Mouse (Mus musculus): ENCODE results near the gene Trap1. TPM values are rescaled to one million over a fixed set of nuclear protein-coding genes. Genes with fewer than 3 reads are reported as not detected.
"Not testable (repeated sequence)": the region's sequence is repeated elsewhere in the genome, so short reads cannot be mapped to it uniquely, and the experiment has no call there.

Trap1 gene
- 48.4 and 51.2 TPM in 2 replicates for polyA plus RNA-seq (2015; fragmentation: Nextera tagmentation; extraction: Ambion mirVana)

DNA sequence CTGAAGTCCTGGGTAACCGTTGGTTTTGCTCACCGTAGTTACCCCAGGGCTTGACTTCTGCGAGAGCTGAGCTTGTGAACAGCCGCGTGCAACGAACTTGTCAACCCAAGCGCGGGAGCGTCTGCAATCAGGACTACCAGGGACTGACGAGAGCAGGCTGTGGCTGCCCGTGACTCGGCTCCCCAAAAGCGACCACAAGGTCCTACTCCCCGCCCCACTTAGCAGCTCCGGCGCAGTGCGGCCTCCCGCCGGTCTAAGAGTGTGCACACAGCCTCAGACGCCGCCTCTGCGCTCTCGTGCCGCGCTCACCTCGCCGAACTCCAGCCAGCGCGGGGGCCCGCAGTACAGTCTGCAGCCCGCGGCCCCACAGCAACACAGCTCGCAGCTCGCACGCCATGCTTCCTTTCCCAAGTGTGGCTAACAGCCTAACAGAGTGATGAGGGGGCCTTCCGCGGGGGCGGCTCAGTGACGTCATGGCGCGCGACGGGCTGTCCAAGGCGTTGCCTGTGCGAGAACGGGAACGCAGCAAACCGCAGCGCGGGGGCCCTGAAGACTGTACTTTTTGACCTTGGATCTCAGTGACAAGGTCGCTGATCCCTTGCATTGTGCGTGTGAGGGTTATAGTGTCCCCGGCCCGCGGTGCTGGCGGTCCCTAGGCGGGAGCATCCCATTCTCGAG lies at the start of gene Trap1:
Gene Trap1 (minus strand): TSS at position 444 of the 678 bp plus-strand sequence.
- Histone ChIP-seq H3K4me1 (replicated peaks) (peaks cover 17% of the 10 kb centered on the region), H3K4me2 (replicated peaks) (peak within 1 kb of the TSS; percentile 80), H3K9me3 (no peaks in the 10 kb centered on the region), H3K36me3 (peaks cover 10% of the 10 kb centered on the region), H3K9ac (replicated peaks) (peak within 1 kb of the TSS; percentile 87), H3K4me3 (replicated peaks) (peak within 1 kb of the TSS; percentile 92), H3K27me3 (no peaks in the 10 kb centered on the region), H3K27ac (peak within 1 kb of the TSS; percentile 82)
- under 1% methylated on average over 58 of the region's 58 CpGs for WGBS
- ATAC-seq, result peak; percentile 97

DNA sequence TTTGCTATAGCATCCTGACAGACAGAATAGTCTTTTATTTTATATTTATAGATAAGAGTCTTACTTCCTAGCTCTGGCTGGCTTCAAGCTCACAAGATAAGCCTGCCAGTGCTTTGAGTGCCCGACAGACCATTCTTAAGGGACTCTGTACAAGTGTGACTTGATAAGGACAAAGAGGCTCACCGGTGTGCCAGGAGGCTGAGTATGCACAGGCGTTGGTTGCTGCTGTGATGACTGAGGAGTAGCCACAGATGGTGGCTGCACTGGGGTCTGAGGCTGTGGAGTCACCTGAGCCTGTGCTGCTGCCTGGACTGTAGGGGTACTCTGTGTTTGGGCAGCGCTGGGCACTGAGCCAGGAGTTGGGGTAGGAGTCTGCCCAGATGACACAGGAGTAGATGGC lies 39.4 kb upstream of the Trap1 start:
- H3K36me3 ChIP-seq, result peaks cover 85% of the 10 kb centered on the region
- no peak for ATAC-seq
- H3K4me1 ChIP-seq (replicated peaks), result no peaks in the 10 kb centered on the region
- H3K4me2 ChIP-seq (replicated peaks), result no peak overlapping the region
- H3K27ac ChIP-seq, result no peak overlapping the region; the same call in 1 of the 2 replicates
- H3K9me3 ChIP-seq, result no peaks in the 10 kb centered on the region
- no peak overlapping the region for H3K4me3 ChIP-seq (replicated peaks)
- H3K9ac ChIP-seq (replicated peaks), result no peak overlapping the region
- no peaks in the 10 kb centered on the region for H3K27me3 ChIP-seq
- 95% methylated on average over 4 of the region's 4 CpGs for WGBS

DNA sequence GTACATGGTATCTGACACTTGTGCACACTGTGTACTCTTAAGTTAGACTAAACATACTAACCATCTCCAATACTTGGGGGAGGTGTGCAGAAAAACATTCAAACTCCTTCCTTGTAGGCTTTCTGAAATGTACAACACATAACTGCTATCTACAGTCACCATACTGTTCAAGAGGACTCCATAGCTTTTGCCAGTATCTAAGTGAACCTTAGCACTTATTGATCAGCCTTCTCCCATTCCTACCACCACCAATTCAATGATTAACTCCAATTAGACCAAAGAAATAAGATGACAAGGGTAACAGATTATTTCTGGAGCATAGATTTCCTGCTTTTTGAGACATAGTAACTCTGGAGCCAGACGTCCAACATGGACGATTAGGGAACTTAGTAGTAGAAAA lies 22.7 kb upstream of the Trap1 start:
- no peak for ATAC-seq

DNA sequence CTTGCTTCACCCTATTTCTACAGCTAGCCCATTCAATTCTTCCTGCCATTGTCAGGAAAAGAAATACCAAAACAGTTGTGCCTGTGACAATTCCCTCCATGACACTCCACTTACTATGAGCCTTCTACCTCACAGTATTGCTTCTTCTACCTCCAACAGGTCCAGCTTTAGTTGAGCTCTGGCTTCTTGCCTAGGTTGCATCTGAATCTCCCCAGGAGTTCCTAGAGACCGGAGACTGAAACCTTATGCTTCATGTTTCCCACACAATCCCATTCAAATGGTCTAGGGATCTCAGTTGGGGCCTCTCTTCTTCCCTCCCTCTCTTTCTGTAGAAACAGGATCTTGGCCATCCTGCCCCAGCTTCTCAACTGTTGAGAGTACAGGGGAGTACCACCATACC lies 19.9 kb upstream of the Trap1 start:
- no peak overlapping the region for H3K4me3 ChIP-seq (replicated peaks)
- peaks cover 80% of the 10 kb centered on the region for H3K36me3 ChIP-seq
- WGBS, result 100% methylated on average over 1 of the region's 1 CpGs
- no peak for ATAC-seq
- no peaks in the 10 kb centered on the region for H3K4me1 ChIP-seq (replicated peaks)
- H3K9me3 ChIP-seq, result no peaks in the 10 kb centered on the region
- H3K9ac ChIP-seq (replicated peaks), result no peak overlapping the region
- no peaks in the 10 kb centered on the region for H3K27me3 ChIP-seq
- no peak overlapping the region for H3K27ac ChIP-seq
- H3K4me2 ChIP-seq (replicated peaks), result no peak overlapping the region

More for the DNA sequence above, 22.7 kb upstream of the Trap1 start:
- Histone ChIP-seq H3K4me3 (replicated peaks) (no peak overlapping the region), H3K27ac (no peak overlapping the region), H3K27me3 (no peaks in the 10 kb centered on the region), H3K4me1 (replicated peaks) (no peaks in the 10 kb centered on the region), H3K36me3 (peaks cover 69% of the 10 kb centered on the region), H3K9me3 (no peaks in the 10 kb centered on the region), H3K4me2 (replicated peaks) (no peak overlapping the region), H3K9ac (replicated peaks) (no peak overlapping the region)
- 92% methylated on average over 2 of the region's 2 CpGs for WGBS

DNA sequence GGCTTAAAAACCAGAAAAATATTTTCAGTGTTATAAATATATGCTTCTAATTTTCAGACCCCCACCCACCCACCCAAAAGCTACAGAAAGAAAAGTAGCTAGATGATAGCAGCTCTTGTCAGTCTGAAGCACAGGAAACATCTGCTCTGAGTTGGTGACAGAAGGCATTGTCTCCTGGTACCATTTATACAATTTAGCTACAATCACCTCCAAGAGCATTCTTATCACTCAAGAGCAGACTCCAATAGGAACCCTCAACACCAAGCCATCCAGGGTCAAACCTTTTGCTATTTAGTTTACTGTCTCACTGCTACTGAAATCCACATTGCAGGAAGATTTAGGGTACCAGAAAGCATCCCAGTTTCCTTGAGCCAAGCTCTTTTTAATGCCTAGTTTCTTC lies 19.3 kb upstream of the Trap1 start:
- Histone ChIP-seq H3K9ac (replicated peaks) (no peak overlapping the region), H3K27me3 (no peaks in the 10 kb centered on the region), H3K27ac (no peak overlapping the region), H3K4me3 (replicated peaks) (no peak overlapping the region), H3K9me3 (no peaks in the 10 kb centered on the region), H3K4me1 (replicated peaks) (no peaks in the 10 kb centered on the region), H3K36me3 (peaks cover 85% of the 10 kb centered on the region), H3K4me2 (replicated peaks) (no peak overlapping the region)
- ATAC-seq, result no peak

DNA sequence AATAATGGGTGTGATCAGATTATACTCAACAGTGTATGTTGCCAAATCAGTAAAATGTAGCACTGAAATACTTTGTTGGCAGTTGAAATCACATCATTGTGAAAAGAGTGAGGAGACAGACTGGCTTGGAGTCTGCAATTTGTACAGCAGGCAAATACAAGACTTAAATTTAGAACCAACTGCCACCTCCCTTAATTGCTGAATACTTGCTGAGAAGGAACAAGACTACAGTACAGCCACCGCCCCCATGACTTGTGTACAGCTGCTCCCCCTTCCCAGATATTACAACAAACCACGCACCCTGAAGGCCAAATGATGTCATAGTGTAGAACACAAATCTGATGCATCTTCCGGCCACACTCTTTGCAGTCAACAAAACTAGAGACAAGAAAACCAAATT lies 18.5 kb upstream of the Trap1 start:
- no peak overlapping the region for H3K27ac ChIP-seq
- no peak overlapping the region for H3K4me2 ChIP-seq (replicated peaks)
- no peak overlapping the region for H3K4me3 ChIP-seq (replicated peaks)
- no peaks in the 10 kb centered on the region for H3K9me3 ChIP-seq
- H3K36me3 ChIP-seq, result peaks cover 87% of the 10 kb centered on the region
- 99% methylated on average over 3 of the region's 3 CpGs for WGBS
- no peak overlapping the region for H3K9ac ChIP-seq (replicated peaks)
- H3K27me3 ChIP-seq, result no peaks in the 10 kb centered on the region
- H3K4me1 ChIP-seq (replicated peaks), result no peaks in the 10 kb centered on the region
- ATAC-seq, result no peak

DNA sequence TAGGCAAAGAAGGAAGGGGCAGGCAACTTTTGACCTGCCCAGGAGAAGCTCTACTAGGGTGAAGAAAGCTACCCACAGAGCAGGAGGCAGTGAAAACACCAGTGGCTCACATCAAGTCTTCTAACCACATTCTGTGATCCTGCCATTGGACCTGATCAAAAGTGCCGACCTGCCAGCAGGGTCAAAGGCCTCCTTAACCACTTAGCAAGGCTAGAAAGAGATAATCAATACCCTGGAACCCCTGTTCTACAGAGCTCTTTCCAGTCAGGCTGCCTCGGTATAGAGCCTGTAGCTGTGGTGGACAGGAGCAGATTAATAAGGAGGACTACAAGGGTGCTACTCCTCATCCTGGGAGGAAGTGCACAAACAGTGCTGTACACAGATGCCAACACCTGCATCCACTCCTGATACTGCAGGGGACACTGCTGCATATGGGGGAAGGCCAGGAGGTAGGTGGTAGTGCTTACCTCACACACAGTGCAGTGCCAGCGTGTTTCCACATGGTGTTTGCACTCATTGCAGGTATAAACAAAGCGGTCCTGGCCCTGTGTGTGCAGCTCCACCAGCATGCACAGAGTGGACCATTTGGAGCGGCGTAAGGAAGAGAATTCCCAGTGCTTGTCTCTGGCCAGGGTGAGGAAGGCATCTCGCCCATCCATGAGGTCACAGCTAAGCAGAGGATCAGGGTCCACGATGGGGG lies 9.7 kb upstream of the Trap1 start:
- H3K4me1 ChIP-seq (replicated peaks), result no peaks in the 10 kb centered on the region
- 96% methylated on average over 8 of the region's 8 CpGs for WGBS
- ATAC-seq, result 0 out of 2 replicates have a peak, but pooled peaks have one; percentile 14

DNA sequence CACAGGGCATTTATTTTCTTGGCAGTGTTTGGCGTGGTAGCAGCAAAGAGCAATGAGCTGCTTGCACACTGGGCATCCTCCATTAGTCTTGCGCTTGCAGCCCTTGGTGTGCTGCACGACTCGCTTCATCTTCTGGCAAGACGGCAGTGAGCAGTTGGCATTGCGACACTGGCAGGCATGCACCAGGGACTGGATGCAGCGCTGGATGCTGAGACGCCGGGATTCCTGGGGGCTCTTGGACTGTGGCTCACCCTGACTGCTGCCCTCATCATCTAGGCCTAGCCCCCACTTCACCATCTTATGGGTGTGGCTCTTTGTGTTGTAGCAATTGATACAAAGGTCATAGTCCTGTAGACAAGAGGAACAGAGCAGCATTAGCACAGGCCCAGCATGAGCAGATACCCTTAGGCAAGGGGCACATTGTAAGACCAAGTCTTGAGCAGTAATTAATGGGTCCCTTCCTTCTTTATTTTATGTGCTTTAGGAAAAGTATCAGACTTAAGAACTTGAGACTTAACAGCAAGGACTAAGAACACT lies 8.3 kb upstream of the Trap1 start:
- Histone ChIP-seq H3K27me3 (no peaks in the 10 kb centered on the region), H3K9ac (replicated peaks) (no peak overlapping the region), H3K9me3 (no peaks in the 10 kb centered on the region), H3K36me3 (peaks cover 82% of the 10 kb centered on the region), H3K27ac (no peak overlapping the region), H3K4me3 (replicated peaks) (no peak overlapping the region), H3K4me1 (replicated peaks) (no peaks in the 10 kb centered on the region), H3K4me2 (replicated peaks) (no peak overlapping the region)
- 97% methylated on average over 9 of the region's 9 CpGs for WGBS
- ATAC-seq, result no peak

More for the DNA sequence above, 9.7 kb upstream of the Trap1 start:
- Histone ChIP-seq H3K9me3 (no peaks in the 10 kb centered on the region), H3K4me2 (replicated peaks) (no peak overlapping the region), H3K36me3 (peaks cover 87% of the 10 kb centered on the region), H3K4me3 (replicated peaks) (no peak overlapping the region), H3K27ac (no peak overlapping the region), H3K9ac (replicated peaks) (no peak overlapping the region), H3K27me3 (no peaks in the 10 kb centered on the region)

DNA sequence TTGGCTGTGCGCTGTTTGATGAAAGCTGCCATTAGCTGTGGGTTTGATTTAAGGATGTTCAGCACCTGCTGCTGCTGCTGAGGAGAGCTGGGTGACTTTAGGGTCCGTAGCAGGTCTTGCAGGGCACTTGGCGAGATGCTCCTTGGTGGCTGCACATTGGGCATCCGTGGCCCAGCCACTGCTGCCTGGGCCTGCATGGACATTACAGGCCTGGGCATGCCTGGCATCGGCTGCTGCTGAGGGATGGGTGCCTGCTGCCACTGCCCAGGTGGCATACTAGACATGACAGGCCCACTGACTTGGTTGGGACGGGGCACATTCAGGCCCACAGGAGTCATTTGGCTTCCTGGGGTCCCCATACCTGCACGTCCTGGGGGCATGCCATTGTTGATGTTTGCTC lies 7.4 kb upstream of the Trap1 start:
- no peaks in the 10 kb centered on the region for H3K9me3 ChIP-seq
- H3K9ac ChIP-seq (replicated peaks), result no peak overlapping the region
- H3K4me1 ChIP-seq (replicated peaks), result no peaks in the 10 kb centered on the region
- H3K36me3 ChIP-seq, result peaks cover 73% of the 10 kb centered on the region
- no peak for ATAC-seq
- H3K27ac ChIP-seq, result no peak overlapping the region
- H3K4me3 ChIP-seq (replicated peaks), result no peak overlapping the region
- H3K4me2 ChIP-seq (replicated peaks), result no peak overlapping the region
- 94% methylated on average over 7 of the region's 7 CpGs for WGBS
- H3K27me3 ChIP-seq, result no peaks in the 10 kb centered on the region

DNA sequence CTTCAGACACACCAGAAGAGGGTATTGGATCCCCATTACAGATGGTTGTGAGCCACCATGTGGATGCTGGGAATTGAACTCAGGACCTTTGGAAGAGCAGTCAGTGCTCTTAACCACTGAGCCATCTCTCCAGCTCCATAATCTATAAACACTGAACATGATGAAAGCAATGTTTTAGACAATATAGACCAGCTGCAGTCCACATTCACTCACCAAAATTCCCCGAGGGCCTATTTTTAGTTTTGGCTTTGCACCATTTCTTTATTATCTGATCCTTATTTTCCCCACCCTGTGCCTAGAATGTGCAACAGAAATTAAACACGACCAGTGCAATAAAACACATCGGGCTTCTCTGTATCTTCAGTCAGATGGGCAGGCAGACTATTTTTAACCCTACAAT lies 2.8 kb upstream of the Trap1 start:
- not testable (repeated sequence) for H3K4me3 ChIP-seq (replicated peaks); H3K27ac ChIP-seq; H3K27me3 ChIP-seq; H3K4me2 ChIP-seq (replicated peaks); H3K9ac ChIP-seq (replicated peaks); ATAC-seq; H3K9me3 ChIP-seq
- Histone ChIP-seq H3K36me3 (peaks cover 29% of the 10 kb centered on the region), H3K4me1 (replicated peaks) (peaks cover 16% of the 10 kb centered on the region)
- WGBS, result 86% methylated on average over 3 of the region's 3 CpGs

DNA sequence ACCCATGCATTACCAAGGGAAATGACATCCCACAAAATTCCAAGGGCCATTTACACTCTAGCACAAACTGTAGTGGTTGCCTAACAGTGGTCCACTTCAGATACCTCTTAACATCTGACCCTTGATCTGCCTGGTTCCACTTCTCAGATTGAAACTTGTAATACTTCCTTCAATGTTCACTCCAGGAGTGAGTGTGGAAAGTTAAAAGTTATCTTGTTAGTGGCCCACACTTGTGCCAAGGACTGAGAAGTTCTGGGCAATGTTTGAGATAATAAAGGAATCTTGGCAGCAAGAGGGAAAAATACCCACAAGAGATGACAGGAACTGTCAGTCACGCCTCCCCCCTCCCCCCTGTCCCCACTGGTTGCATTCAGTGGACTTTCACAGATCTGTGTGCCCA lies 2.0 kb upstream of the Trap1 start:
- no peak overlapping the region for H3K4me2 ChIP-seq (replicated peaks)
- peaks cover 21% of the 10 kb centered on the region for H3K36me3 ChIP-seq
- H3K4me1 ChIP-seq (replicated peaks), result peaks cover 17% of the 10 kb centered on the region
- WGBS, result 83% methylated on average over 1 of the region's 1 CpGs
- no peaks in the 10 kb centered on the region for H3K27me3 ChIP-seq
- H3K27ac ChIP-seq, result no peak overlapping the region
- H3K4me3 ChIP-seq (replicated peaks), result no peak overlapping the region
- H3K9me3 ChIP-seq, result no peaks in the 10 kb centered on the region
- no peak for ATAC-seq
- H3K9ac ChIP-seq (replicated peaks), result no peak overlapping the region

DNA sequence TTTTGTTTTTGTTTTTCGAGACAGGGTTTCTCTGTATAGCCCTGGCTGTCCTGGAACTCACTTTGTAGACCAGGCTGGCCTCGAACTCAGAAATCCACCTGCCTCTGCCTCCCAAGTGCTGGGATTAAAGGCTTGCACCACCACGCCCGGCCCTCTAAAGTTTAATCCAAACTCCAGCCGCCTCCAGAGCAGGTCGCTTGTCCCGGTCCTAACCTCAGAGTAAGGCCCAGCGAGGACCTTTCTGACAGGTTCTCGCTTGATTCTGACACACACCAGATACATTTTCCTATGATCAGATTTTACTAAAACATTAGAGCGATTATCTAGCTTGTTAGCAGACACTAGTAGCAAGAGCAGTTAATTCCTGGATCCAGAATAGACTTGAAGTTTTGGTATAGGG lies 675 bp upstream of the Trap1 start:
- not testable (repeated sequence) for H3K27me3 ChIP-seq; H3K9ac ChIP-seq (replicated peaks); H3K27ac ChIP-seq; ATAC-seq; H3K9me3 ChIP-seq
- 76% methylated on average over 10 of the region's 10 CpGs for WGBS
- Histone ChIP-seq H3K4me3 (replicated peaks) (peak overlapping the region; percentile 92), H3K4me1 (replicated peaks) (peaks cover 17% of the 10 kb centered on the region), H3K4me2 (replicated peaks) (peak overlapping the region; percentile 80), H3K36me3 (peaks cover 13% of the 10 kb centered on the region)

All from midbrain, embryonic 13.5 days (tissue).